Mouse (Mus musculus) MEL (cell line): ENCODE measurements around the gene Crybg3. TPM values are rescaled to one million over a fixed set of nuclear protein-coding genes. Genes with fewer than 3 reads are reported as not detected.

Source experiments
- DNase-seq: peaks from one replicate; pipeline ENCODE4 v3.0.0; 2011; ENCODE audit warnings: low read depth, low spot score
- H3K27ac ChIP-seq: 2 replicates; pipeline ENCODE4 v1.5.1; 2012; ENCODE audit warnings: low read depth, mild to moderate bottlenecking, control low read depth, low read length, moderate library complexity; ENCODE audit not compliant: control insufficient read depth
- H3K27me3 ChIP-seq, 2 experiments: fragments of 150-350 bp in 1 of 2; sonication (generic) in 1 of 2; 2 replicates each; pipeline ENCODE4 v1.6.1; 2012; ENCODE audit warnings: low read length in 2 of 2, mild to moderate bottlenecking in 2 of 2, improper control_type of control experiment in 1 of 2, moderate library complexity in 1 of 2; ENCODE audit not compliant: insufficient read depth in 2 of 2, control insufficient read depth in 1 of 2
- H3K36me3 ChIP-seq, 2 experiments: 2 replicates each; pipeline ENCODE4 v1.6.1; 2012 to 2014; ENCODE audit warnings: low read length in 2 of 2, improper control_type of control experiment in 1 of 2, inconsistent platforms in 1 of 2, mild to moderate bottlenecking in 1 of 2; ENCODE audit not compliant: insufficient read depth in 2 of 2, control insufficient read depth in 1 of 2
- H3K4me1 ChIP-seq, 2 experiments: fragments of 150-350 bp in 1 of 2; sonication (generic) in 1 of 2; 2 replicates each; pipeline ENCODE4 v1.6.1; 2012; ENCODE audit warnings: low read length in 2 of 2, improper control_type of control experiment in 1 of 2, mild to moderate bottlenecking in 1 of 2; ENCODE audit not compliant: insufficient read depth in 2 of 2, control insufficient read depth in 1 of 2
- H3K4me3 ChIP-seq, 2 experiments: fragments of 150-350 bp in 1 of 2; sonication (generic) in 1 of 2; 2 replicates each; pipeline ENCODE4 v1.5.1; 2012; ENCODE audit warnings: low read depth in 2 of 2, low read length in 2 of 2, mild to moderate bottlenecking in 2 of 2, moderate library complexity in 2 of 2, control low read depth in 1 of 2, improper control_type of control experiment in 1 of 2; ENCODE audit not compliant: control insufficient read depth in 1 of 2, insufficient read depth in 1 of 2
- H3K79me2 ChIP-seq: 2 replicates; pipeline ENCODE4 v1.6.1; 2012; ENCODE audit warnings: mild to moderate bottlenecking, low read length, moderate library complexity; ENCODE audit not compliant: control insufficient read depth, poor library complexity, insufficient read depth
- H3K9ac ChIP-seq: 2 replicates; pipeline ENCODE4 v1.6.1; 2012; ENCODE audit warnings: low read depth, mild to moderate bottlenecking, control low read depth, low read length, moderate library complexity; ENCODE audit not compliant: control insufficient read depth, poor library complexity, severe bottlenecking
- H3K9me3 ChIP-seq: fragments of 150-350 bp; sonication (generic); replicated peaks from 2 replicates; pipeline ENCODE4 v1.6.1; 2012; ENCODE audit warnings: mild to moderate bottlenecking, low read length, improper control_type of control experiment, moderate library complexity; ENCODE audit not compliant: insufficient read depth
- CTCF ChIP-seq, 3 experiments: IDR thresholded peaks in 2 of 3; conservative IDR thresholded peaks in 1 of 3; 2 replicates each; pipeline ENCODE4 v1.5.1; 2011 to 2012; ENCODE audit warnings: low read length in 3 of 3, low read depth in 2 of 3, mild to moderate bottlenecking in 2 of 3, improper control_type of control experiment in 1 of 3, inconsistent platforms in 1 of 3, mixed read lengths in 1 of 3, moderate library complexity in 1 of 3; ENCODE audit not compliant: control insufficient read depth in 1 of 3, insufficient read depth in 1 of 3, poor library complexity in 1 of 3, severe bottlenecking in 1 of 3
- ETS1 ChIP-seq: IDR thresholded peaks from 2 replicates; pipeline ENCODE4 v1.6.1; 2012; ENCODE audit warnings: low read depth, mild to moderate bottlenecking, inconsistent platforms, low read length, improper control_type of control experiment, moderate library complexity
- HCFC1 ChIP-seq: IDR thresholded peaks from 2 replicates; pipeline ENCODE4 v1.6.1; 2012; ENCODE audit warnings: low read depth, mild to moderate bottlenecking, inconsistent platforms, low read length, improper control_type of control experiment, moderate library complexity
- MAX ChIP-seq: IDR thresholded peaks from 2 replicates; pipeline ENCODE4 v1.6.1; 2011; ENCODE audit warnings: low read length, improper control_type of control experiment
- MXI1 ChIP-seq: IDR thresholded peaks from 2 replicates; pipeline ENCODE4 v1.6.1; 2011; ENCODE audit warnings: mild to moderate bottlenecking, low read depth, low read length, improper control_type of control experiment
- MYC ChIP-seq: IDR thresholded peaks from 2 replicates; pipeline ENCODE4 v1.6.1; 2011; ENCODE audit warnings: low read depth, mild to moderate bottlenecking, low read length, improper control_type of control experiment, moderate library complexity
- POLR2A ChIP-seq, 2 experiments: IDR thresholded peaks; 2 replicates each; pipeline ENCODE4 v1.6.1; 2011 to 2012; ENCODE audit warnings: low read length in 2 of 2, mild to moderate bottlenecking in 2 of 2, control low read depth in 1 of 2, improper control_type of control experiment in 1 of 2, low read depth in 1 of 2, moderate library complexity in 1 of 2; ENCODE audit not compliant: control insufficient read depth in 1 of 2, insufficient read depth in 1 of 2, poor library complexity in 1 of 2
- POLR2AphosphoS5 ChIP-seq: IDR thresholded peaks from 2 replicates; pipeline ENCODE4 v1.6.1; 2012; ENCODE audit warnings: low read depth, borderline replicate concordance, mild to moderate bottlenecking, inconsistent platforms, low read length, moderate library complexity, mixed read lengths
- RAD21 ChIP-seq: IDR thresholded peaks from 2 replicates; pipeline ENCODE4 v1.6.1; 2011; ENCODE audit warnings: mild to moderate bottlenecking, low read depth, low read length, improper control_type of control experiment
- RCOR1 ChIP-seq: IDR thresholded peaks from 2 replicates; pipeline ENCODE4 v1.6.1; 2012; ENCODE audit warnings: low read depth, mild to moderate bottlenecking, inconsistent platforms, low read length, improper control_type of control experiment
- SIN3A ChIP-seq: IDR thresholded peaks from 2 replicates; pipeline ENCODE4 v1.6.1; 2012; ENCODE audit warnings: low read length, improper control_type of control experiment, inconsistent platforms
- SMC3 ChIP-seq: IDR thresholded peaks from 2 replicates; pipeline ENCODE4 v1.6.1; 2011; ENCODE audit warnings: low read depth, low read length, improper control_type of control experiment
- TAL1 ChIP-seq: IDR thresholded peaks from 2 replicates; pipeline ENCODE4 v1.6.1; 2012; ENCODE audit warnings: mild to moderate bottlenecking, inconsistent platforms, low read length, moderate library complexity, mixed read lengths
- USF2 ChIP-seq, 2 experiments: IDR thresholded peaks; 2 replicates each; pipeline ENCODE4 v1.6.1; 2011 to 2012; ENCODE audit warnings: improper control_type of control experiment in 2 of 2, low read length in 2 of 2, borderline replicate concordance in 1 of 2, inconsistent platforms in 1 of 2, low read depth in 1 of 2, mild to moderate bottlenecking in 1 of 2; ENCODE audit not compliant: insufficient read depth in 1 of 2
- ZKSCAN1 ChIP-seq: IDR thresholded peaks from 2 replicates; pipeline ENCODE4 v1.6.1; 2012; ENCODE audit warnings: low read depth, mild to moderate bottlenecking, inconsistent platforms, low read length, improper control_type of control experiment, moderate library complexity
- ZMIZ1 ChIP-seq: IDR thresholded peaks from 2 replicates; pipeline ENCODE4 v1.6.1; 2012; ENCODE audit warnings: low read depth, mild to moderate bottlenecking, inconsistent platforms, low read length, improper control_type of control experiment, moderate library complexity
- ZNF384 ChIP-seq: IDR thresholded peaks from 2 replicates; pipeline ENCODE4 v1.6.1; 2012; ENCODE audit warnings: low read depth, mild to moderate bottlenecking, inconsistent platforms, low read length, improper control_type of control experiment
- polyA plus RNA-seq, 2 experiments: library from polyadenylated mRNA; stranded (reverse) in 1 of 2; unstranded in 1 of 2; fragments of >175 nt in 1 of 2; fragments of >200 nt in 1 of 2; gene quantifications; 2 replicates each; pipeline versions ENCODE4 v1.2.1 to v1.2.4; 2012; ENCODE audit warnings: low replicate concordance in 2 of 2, low read depth in 1 of 2; ENCODE audit not compliant: insufficient read length in 2 of 2, insufficient read depth in 1 of 2, missing spikeins in 1 of 2
- total RNA-seq: library from RNA; depleted of rRNA; stranded (reverse); fragments of 300-350 nt; gene quantifications from 2 replicates; pipeline ENCODE4 v1.2.3, GENCODE M21; 2012

Gene Crybg3
- total and polyA plus RNA-seq, 3 experiments, result 0.63 to 0.73 TPM; not detected in 1

GRCm38 (mm10) chr16:59526939-59527338 lies 73.8 kb downstream of the Crybg3 start:
- Histone ChIP-seq H3K27me3 (no peaks in the 10 kb centered on the region), H3K79me2 (no peaks in the 10 kb centered on the region), H3K36me3 (no peaks in the 10 kb centered on the region), H3K4me1 (no peaks in the 10 kb centered on the region), H3K9me3 (no peaks in the 10 kb centered on the region), H3K27ac (no peak overlapping the region), H3K4me3 (no peak overlapping the region), H3K9ac (no peak overlapping the region)
- DNase-seq, result no peak
- 0 out of 6 replicates have a peak, but pooled peaks of 1 of the 3 experiments have one; percentile 1 for TF ChIP-seq CTCF (IDR thresholded peaks at IDR 0.05 in 2 of 3, conservative IDR thresholded peaks at IDR 0.05 in 1 of 3; ENCODE audit: control insufficient read depth in 1 of 3, insufficient read depth in 1 of 3, low read depth in 2 of 3, low read length in 3 of 3, poor library complexity in 1 of 3, severe bottlenecking in 1 of 3)
- no peak for TF ChIP-seq USF2 (IDR thresholded peaks at IDR 0.05; ENCODE audit: borderline replicate concordance in 1 of 2, insufficient read depth in 1 of 2, low read depth in 1 of 2, low read length in 2 of 2)

DNA sequence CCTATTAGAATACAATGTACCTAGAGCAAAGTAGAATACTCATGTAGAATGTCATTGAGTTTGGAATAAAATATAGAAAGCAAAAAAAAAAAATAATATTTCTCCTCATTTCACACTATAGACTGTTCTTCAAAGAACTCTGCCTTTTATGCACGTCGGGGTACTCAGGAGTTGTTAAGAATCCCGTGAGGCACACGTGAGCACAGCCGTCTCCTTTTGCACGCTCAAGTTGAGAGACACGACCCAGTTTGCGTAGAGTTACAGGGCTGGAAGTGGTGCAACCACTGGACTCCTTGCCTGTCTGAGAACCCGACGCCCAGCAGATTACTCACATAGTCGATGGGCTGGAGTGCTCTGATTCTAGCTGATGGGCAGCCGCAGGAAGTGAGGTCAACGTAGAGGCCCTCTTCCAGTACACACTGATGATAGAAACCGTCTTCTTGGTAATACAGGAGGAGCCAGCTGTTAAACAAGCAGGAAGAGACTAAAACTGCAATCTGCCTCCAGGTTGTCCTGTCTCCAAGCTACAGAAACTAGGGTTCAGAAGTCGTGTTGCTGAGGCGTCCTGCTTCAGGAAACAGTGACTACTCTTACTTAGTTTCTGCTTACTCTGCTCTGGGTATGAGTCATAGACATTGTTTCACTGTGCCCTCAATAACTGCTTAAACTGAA lies 78.9 kb downstream of the Crybg3 start:
- H3K79me2 ChIP-seq, result no peaks in the 10 kb centered on the region
- TF ChIP-seq ZNF384, result no peak
- no peak for TF ChIP-seq ZKSCAN1
- TF ChIP-seq MAX, result no peak
- TF ChIP-seq HCFC1, result no peak
- no peak for TF ChIP-seq SIN3A
- TF ChIP-seq ETS1, result no peak
- TF ChIP-seq ZMIZ1, result no peak
- TF ChIP-seq USF2 (IDR thresholded peaks at IDR 0.05; ENCODE audit: borderline replicate concordance in 1 of 2, insufficient read depth in 1 of 2, low read depth in 1 of 2, low read length in 2 of 2), result no peak
- TF ChIP-seq RCOR1, result no peak
- no peak for TF ChIP-seq MXI1
- no peak for TF ChIP-seq MYC
- TF ChIP-seq POLR2A (IDR thresholded peaks at IDR 0.05; ENCODE audit: control insufficient read depth in 1 of 2, insufficient read depth in 1 of 2, low read depth in 1 of 2, low read length in 2 of 2, poor library complexity in 1 of 2), result no peak
- no peak for TF ChIP-seq SMC3
- no peak for TF ChIP-seq RAD21
- TF ChIP-seq POLR2AphosphoS5, result no peak
- no peak for TF ChIP-seq TAL1
- no peaks in the 10 kb centered on the region for H3K9me3 ChIP-seq
- no peaks in the 10 kb centered on the region for H3K4me1 ChIP-seq
- H3K27me3 ChIP-seq, result no peaks in the 10 kb centered on the region
- DNase-seq, result no peak
- no peak overlapping the region for H3K4me3 ChIP-seq
- no peak overlapping the region for H3K27ac ChIP-seq
- H3K9ac ChIP-seq, result no peak overlapping the region
- H3K36me3 ChIP-seq, result no peaks in the 10 kb centered on the region
